Mouse (Mus musculus) limb, embryonic 12.5 days (tissue): ENCODE results near the gene Olfr1040. TPM values are rescaled to one million over a fixed set of nuclear protein-coding genes. Genes with fewer than 3 reads are reported as not detected.
"Not testable (repeated sequence)": the region's sequence is repeated elsewhere in the genome, so short reads cannot be mapped to it uniquely, and the experiment has no call there.

Experiments used
- ATAC-seq: fragments of 200-750 bp; cut with Nextera tagmentation; 2 replicates; pipeline ENCODE4 v1.8.0; 2017; ENCODE audit warnings: low read depth, moderate TSS enrichment; ENCODE audit not compliant: insufficient number of reproducible peaks, insufficient read depth, low FRiP score, low TSS enrichment
- H3K27ac ChIP-seq: fragments of 300-500 bp; sonication (generic); 2 replicates; pipeline ENCODE4 v1.5.1; 2016; ENCODE audit warnings: mild to moderate bottlenecking, moderate library complexity
- H3K27me3 ChIP-seq: fragments of 300-500 bp; sonication (generic); 2 replicates; pipeline ENCODE4 v1.6.1; 2016; ENCODE audit warnings: mild to moderate bottlenecking, moderate library complexity
- H3K36me3 ChIP-seq: fragments of 300-500 bp; sonication (generic); 2 replicates; pipeline ENCODE4 v1.6.1; 2016; ENCODE audit warnings: mild to moderate bottlenecking, moderate library complexity
- H3K4me1 ChIP-seq: fragments of 300-500 bp; sonication (generic); replicated peaks from 2 replicates; pipeline ENCODE4 v1.6.1; 2016
- H3K4me2 ChIP-seq: fragments of 300-500 bp; sonication (generic); 2 replicates; pipeline ENCODE4 v1.6.1; 2016; ENCODE audit warnings: mild to moderate bottlenecking, moderate library complexity
- H3K4me3 ChIP-seq: fragments of 300-500 bp; sonication (generic); replicated peaks from 2 replicates; pipeline ENCODE4 v1.5.1; 2016; ENCODE audit warnings: mild to moderate bottlenecking
- H3K9ac ChIP-seq: fragments of 300-500 bp; sonication (generic); replicated peaks from 2 replicates; pipeline ENCODE4 v1.6.1; 2016; ENCODE audit warnings: mild to moderate bottlenecking, moderate library complexity
- H3K9me3 ChIP-seq: fragments of 300-500 bp; sonication (generic); 2 replicates; pipeline ENCODE4 v1.6.1; 2016; ENCODE audit warnings: mild to moderate bottlenecking, moderate library complexity
- WGBS: fragments of 180-500 bp; shearing (Covaris S2); methylation state at CpG from one replicate; pipeline ENCODE4 v1.1.7; 2016; 5-methylcytosine and 5-hydroxymethylcytosine counted together
- polyA plus RNA-seq: library from polyadenylated mRNA; unstranded; fragments of >200 nt; fragmentation: Nextera tagmentation; extraction: Ambion mirVana; gene quantifications from 2 replicates; pipeline ENCODE4 v1.2.1, GENCODE M21; 2016

Gene Olfr1040
- polyA plus RNA-seq, result not detected in 2 replicates

DNA sequence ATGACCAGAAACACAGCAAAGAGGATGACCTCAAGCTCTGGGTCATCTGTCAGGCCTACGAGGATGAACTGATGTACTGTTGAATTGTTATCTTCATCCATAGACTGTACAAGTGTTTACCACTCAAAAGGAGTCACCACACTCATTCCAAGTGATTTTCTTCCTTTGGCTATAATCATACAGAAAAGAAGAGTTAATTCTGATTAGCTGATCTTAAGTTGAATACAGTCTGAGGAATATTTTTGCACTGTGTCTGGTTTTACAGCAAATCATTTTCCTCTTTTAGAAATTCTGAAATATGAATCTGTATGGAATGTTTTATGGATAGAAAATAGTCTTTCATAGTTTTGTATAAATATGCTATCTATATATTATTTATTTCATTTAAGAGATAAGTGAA lies at the start of gene Olfr1040:
Gene Olfr1040 (minus strand): TSS at position 101 of the 400 bp plus-strand sequence.
- 95% methylated on average over 1 of the region's 1 CpGs for WGBS
- H3K27me3 ChIP-seq, result no peaks in the 10 kb centered on the region
- H3K4me3 ChIP-seq, result no peak within 1 kb of the TSS
- H3K36me3 ChIP-seq, result no peaks in the 10 kb centered on the region
- no peak within 1 kb of the TSS for H3K4me2 ChIP-seq
- H3K27ac ChIP-seq, result no peak within 1 kb of the TSS
- no peak within 1 kb of the TSS for H3K9ac ChIP-seq
- ATAC-seq, result no peak
- H3K4me1 ChIP-seq, result no peaks in the 10 kb centered on the region
- no peaks in the 10 kb centered on the region for H3K9me3 ChIP-seq

DNA sequence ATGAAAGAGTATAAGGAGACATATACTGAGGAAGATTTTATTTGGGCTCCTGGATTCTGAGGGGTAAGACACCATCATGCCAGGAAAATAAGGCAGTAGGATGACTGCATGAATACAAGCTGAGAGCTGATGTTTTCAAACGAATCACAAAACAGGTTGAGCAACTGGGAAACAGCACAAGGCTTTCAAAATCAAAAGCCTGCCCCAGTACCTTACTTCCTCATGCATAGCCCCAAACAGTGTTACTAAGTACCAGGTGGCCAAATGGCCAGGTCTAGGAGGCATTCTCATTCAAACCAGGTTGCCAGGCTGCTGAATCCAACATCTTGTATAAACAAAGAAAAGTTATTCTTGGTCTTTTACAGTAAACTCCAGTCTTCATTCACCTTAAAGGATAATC lies 49.3 kb upstream of the Olfr1040 start:
- no peak overlapping the region for H3K27ac ChIP-seq
- no peak for ATAC-seq
- no peaks in the 10 kb centered on the region for H3K9me3 ChIP-seq
- 55% methylated on average over 1 of the region's 1 CpGs for WGBS
- no peak overlapping the region for H3K4me3 ChIP-seq
- H3K27me3 ChIP-seq, result no peaks in the 10 kb centered on the region
- no peaks in the 10 kb centered on the region for H3K36me3 ChIP-seq
- H3K4me1 ChIP-seq, result no peaks in the 10 kb centered on the region
- H3K4me2 ChIP-seq, result no peak overlapping the region
- no peak overlapping the region for H3K9ac ChIP-seq

DNA sequence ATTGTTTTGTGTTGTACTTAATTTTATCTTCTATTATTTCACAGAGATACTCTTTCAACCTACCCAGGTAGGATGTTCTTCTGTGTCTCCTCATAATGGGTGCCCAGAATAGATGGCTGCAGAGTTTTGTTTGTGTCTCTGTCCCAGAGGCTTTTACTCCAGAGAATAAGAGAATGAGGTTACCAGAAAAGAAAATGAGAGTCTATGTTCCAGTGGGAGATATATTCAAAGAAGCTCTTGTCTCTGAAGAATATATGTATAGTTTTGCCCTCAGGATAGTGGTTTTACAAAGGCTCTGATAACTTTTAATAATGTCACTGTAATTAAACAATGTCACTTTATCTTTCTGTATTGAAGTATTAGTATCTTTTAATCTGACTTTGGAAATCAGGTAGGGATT lies 39.1 kb upstream of the Olfr1040 start, which contains the start of gene Olfr52:
Gene Olfr52 (minus strand): TSS at position 101 of the 400 bp plus-strand sequence.
- H3K4me2 ChIP-seq, result no peak within 1 kb of the TSS
- H3K9ac ChIP-seq, result no peak within 1 kb of the TSS
- no peaks in the 10 kb centered on the region for H3K9me3 ChIP-seq
- no peaks in the 10 kb centered on the region for H3K27me3 ChIP-seq
- ATAC-seq, result no peak
- no peaks in the 10 kb centered on the region for H3K36me3 ChIP-seq
- no peak within 1 kb of the TSS for H3K27ac ChIP-seq
- H3K4me1 ChIP-seq, result no peaks in the 10 kb centered on the region
- no peak within 1 kb of the TSS for H3K4me3 ChIP-seq

DNA sequence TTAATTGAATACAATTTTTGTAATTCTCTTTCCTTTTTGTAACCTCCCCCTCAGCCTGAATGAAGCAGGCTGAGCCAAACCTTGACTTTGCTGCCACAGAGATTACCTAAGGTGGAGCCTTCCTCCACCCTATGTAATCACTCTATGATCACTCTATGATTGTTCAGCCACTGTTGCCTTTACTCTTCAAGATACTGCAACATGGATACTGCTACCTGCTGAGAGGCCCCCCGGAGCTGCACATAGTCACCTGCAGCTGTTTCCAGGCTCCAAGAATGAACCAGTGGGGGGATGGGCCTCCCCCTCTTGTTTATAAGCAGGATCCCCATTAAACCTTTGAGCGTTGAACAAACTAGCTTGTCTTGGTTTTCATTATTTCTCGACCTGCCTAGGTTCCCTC lies 33.4 kb upstream of the Olfr1040 start:
- H3K4me1 ChIP-seq, result no peaks in the 10 kb centered on the region
- no peaks in the 10 kb centered on the region for H3K9me3 ChIP-seq
- 67% methylated on average over 3 of the region's 3 CpGs for WGBS
- no peak overlapping the region for H3K4me3 ChIP-seq
- no peaks in the 10 kb centered on the region for H3K36me3 ChIP-seq
- H3K27me3 ChIP-seq, result no peaks in the 10 kb centered on the region
- ATAC-seq, result no peak
- H3K4me2 ChIP-seq, result no peak overlapping the region
- no peak overlapping the region for H3K9ac ChIP-seq
- no peak overlapping the region for H3K27ac ChIP-seq

DNA sequence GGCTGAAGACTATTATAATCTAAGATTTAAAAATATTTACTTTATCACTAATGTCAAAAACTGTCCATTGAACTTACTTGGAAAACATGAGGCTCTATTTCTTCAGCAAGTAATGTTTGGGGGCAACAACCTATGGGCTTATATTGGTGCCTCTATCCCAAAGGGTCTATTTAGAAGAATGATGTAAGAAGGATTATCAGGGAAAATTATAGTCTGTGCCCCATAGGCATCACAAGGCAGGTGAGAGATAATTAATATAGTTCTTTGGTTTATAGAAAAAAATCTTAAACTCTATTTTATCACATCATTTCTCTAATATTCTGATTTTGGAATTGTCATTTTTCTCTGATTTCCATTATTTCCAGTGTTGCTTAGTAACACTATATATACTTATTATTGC lies 31.2 kb upstream of the Olfr1040 start, which contains the start of gene Olfr1044:
Gene Olfr1044 (minus strand): TSS at position 101 of the 400 bp plus-strand sequence.
- no peaks in the 10 kb centered on the region for H3K27me3 ChIP-seq
- no peaks in the 10 kb centered on the region for H3K36me3 ChIP-seq
- no peak within 1 kb of the TSS for H3K9ac ChIP-seq
- H3K4me2 ChIP-seq, result no peak within 1 kb of the TSS
- no peaks in the 10 kb centered on the region for H3K9me3 ChIP-seq
- no peaks in the 10 kb centered on the region for H3K4me1 ChIP-seq
- no peak for ATAC-seq
- H3K4me3 ChIP-seq, result no peak within 1 kb of the TSS
- no peak within 1 kb of the TSS for H3K27ac ChIP-seq

DNA sequence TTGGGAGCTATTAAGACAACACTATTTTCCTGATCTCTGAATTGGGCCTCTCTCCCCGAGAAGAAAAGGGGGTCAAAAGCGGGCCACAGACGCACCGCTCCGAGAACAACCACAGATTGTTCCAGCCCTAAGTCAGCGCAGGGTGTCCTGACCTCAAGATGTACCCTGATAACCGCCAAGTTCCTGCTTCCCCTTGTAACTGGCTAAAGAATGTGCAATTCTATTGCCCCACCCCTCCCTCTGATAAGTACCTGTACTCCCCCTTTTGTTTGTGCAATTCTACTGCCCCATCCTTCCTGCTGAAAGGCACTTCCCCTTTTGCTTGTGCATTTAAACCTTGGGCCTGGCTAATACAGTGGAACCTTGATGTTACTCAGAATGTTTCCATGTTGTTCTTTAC lies 28.9 kb upstream of the Olfr1040 start:
- H3K9me3 ChIP-seq, H3K9ac ChIP-seq, H3K27ac ChIP-seq, H3K4me2 ChIP-seq, H3K27me3 ChIP-seq, ATAC-seq, H3K4me3 ChIP-seq, H3K36me3 ChIP-seq, H3K4me1 ChIP-seq: not testable (repeated sequence)
- WGBS, result 89% methylated on average over 7 of the region's 7 CpGs

DNA sequence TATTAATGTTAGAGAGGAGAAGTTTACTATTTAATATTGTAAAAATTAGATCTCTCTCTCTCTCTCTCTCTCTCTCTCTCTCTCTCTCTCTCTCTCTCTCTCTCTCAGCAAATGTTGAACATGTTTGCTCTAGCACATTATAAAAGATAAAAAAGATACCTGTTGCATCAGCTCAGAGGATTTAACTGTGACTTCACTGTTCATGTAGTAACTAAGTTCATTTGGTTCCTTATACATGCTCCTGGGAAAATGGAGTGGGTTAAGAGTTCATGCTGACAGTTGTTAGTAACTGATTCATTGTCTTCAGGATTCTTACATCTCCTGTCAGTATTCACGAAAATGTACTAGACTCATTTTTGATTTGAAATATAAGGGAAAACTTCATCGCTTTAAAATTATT lies 20.9 kb upstream of the Olfr1040 start, which contains the start of gene Olfr1043:
Gene Olfr1043 (minus strand): TSS at position 101 of the 400 bp plus-strand sequence.
- Histone ChIP-seq H3K4me3 (no peak within 1 kb of the TSS), H3K36me3 (no peaks in the 10 kb centered on the region), H3K4me2 (no peak within 1 kb of the TSS), H3K27me3 (no peaks in the 10 kb centered on the region), H3K27ac (no peak within 1 kb of the TSS), H3K4me1 (no peaks in the 10 kb centered on the region), H3K9me3 (no peaks in the 10 kb centered on the region), H3K9ac (no peak within 1 kb of the TSS)
- no peak for ATAC-seq
- WGBS, result 86% methylated on average over 2 of the region's 2 CpGs

DNA sequence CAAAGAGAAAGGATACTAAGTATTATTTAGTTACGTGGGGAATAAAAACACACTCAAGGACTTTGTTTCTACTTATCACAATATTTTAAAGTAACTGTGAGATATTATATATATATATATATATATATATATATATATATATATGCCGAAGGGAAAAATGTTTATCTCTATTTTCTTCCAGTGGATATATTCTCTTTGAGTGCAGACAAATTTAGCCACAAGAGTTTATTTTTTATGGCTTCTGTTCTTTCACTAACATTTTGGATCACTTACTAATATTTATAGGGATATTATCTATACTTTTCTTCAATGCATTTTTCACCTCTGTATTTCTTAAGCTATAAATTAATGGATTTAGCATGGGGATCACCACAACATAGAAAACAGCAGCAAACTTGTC lies 15.2 kb upstream of the Olfr1040 start, which contains the start of gene Olfr1042:
Gene Olfr1042 (minus strand): TSS at position 101 of the 400 bp plus-strand sequence.
- H3K9ac ChIP-seq, result no peak within 1 kb of the TSS
- H3K4me3 ChIP-seq, result no peak within 1 kb of the TSS
- no peak for ATAC-seq
- no peaks in the 10 kb centered on the region for H3K27me3 ChIP-seq
- H3K4me2 ChIP-seq, result no peak within 1 kb of the TSS
- H3K27ac ChIP-seq, result no peak within 1 kb of the TSS
- 94% methylated on average over 2 of the region's 2 CpGs for WGBS
- H3K36me3 ChIP-seq, result no peaks in the 10 kb centered on the region
- no peaks in the 10 kb centered on the region for H3K9me3 ChIP-seq
- no peaks in the 10 kb centered on the region for H3K4me1 ChIP-seq

DNA sequence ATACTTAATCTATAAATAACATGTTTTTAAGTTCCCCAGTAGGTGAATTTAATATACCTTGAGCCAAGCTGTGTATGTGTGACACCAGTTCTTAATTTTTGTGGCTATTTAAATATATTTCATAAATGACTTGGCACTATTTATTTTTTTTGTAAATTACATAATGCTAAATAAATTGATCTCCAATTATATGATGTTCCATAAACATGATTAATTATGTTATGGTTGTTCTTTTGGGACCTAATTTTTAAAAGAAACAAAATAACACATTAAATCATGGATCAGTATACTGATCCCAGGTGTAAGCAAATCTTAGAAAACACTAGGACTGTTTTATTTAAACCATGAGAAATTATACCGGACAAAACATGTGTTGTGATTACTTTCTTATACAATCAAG lies 10.7 kb downstream of the Olfr1040 start, which contains the start of gene Olfr1039:
Gene Olfr1039 (minus strand): TSS at position 101 of the 400 bp plus-strand sequence.
- Histone ChIP-seq H3K4me1 (no peaks in the 10 kb centered on the region), H3K27ac (no peak within 1 kb of the TSS), H3K9me3 (no peaks in the 10 kb centered on the region), H3K36me3 (no peaks in the 10 kb centered on the region), H3K4me3 (no peak within 1 kb of the TSS), H3K4me2 (no peak within 1 kb of the TSS), H3K9ac (no peak within 1 kb of the TSS), H3K27me3 (no peaks in the 10 kb centered on the region)
- WGBS, result 93% methylated on average over 1 of the region's 1 CpGs
- ATAC-seq, result no peak

Other genes with a start within 250 kb of the Olfr1040 start
- gene Olfr1024, start 241.7 kb downstream of the Olfr1040 start, polyA plus RNA-seq, result not detected in 2 replicates
- gene Olfr1025-ps1, start 231.5 kb downstream of the Olfr1040 start, polyA plus RNA-seq, result not detected in 2 replicates
- gene Olfr1026, start 225.2 kb downstream of the Olfr1040 start, polyA plus RNA-seq, result not detected in 2 replicates
- gene Olfr1028, start 196.3 kb downstream of the Olfr1040 start, polyA plus RNA-seq, result not detected in 2 replicates
- gene Olfr1029, start 172.8 kb downstream of the Olfr1040 start, polyA plus RNA-seq, result not detected in 2 replicates
- gene Olfr1030, start 167.5 kb downstream of the Olfr1040 start, polyA plus RNA-seq, result not detected in 2 replicates
- gene Olfr1031, start 156.4 kb downstream of the Olfr1040 start, polyA plus RNA-seq, result not detected in 2 replicates
- gene Olfr1032, start 141.2 kb downstream of the Olfr1040 start, polyA plus RNA-seq, result not detected in 2 replicates
- gene Olfr1033, start 126.1 kb downstream of the Olfr1040 start, polyA plus RNA-seq, result not detected in 2 replicates
- 0.04 TPM in 1 of 2 replicates, not detected in the other for gene Olfr1034, start 100.9 kb downstream of the Olfr1040 start, polyA plus RNA-seq
- gene Olfr1036, start 72.7 kb downstream of the Olfr1040 start, polyA plus RNA-seq, result not detected in 2 replicates
- not detected in 2 replicates for gene Olfr1037, start 59.3 kb downstream of the Olfr1040 start, polyA plus RNA-seq
- gene Olfr1039, start 10.8 kb downstream of the Olfr1040 start, polyA plus RNA-seq, result not detected in 2 replicates
- gene Olfr1042, start 15.1 kb upstream of the Olfr1040 start, polyA plus RNA-seq, result not detected in 2 replicates
- gene Olfr1043, start 20.8 kb upstream of the Olfr1040 start, polyA plus RNA-seq, result not detected in 2 replicates
- not detected in 2 replicates for gene Olfr1044, start 31.1 kb upstream of the Olfr1040 start, polyA plus RNA-seq
- gene Olfr52, start 39.0 kb upstream of the Olfr1040 start, polyA plus RNA-seq, result not detected in 2 replicates
- gene Olfr1045, start 56.3 kb upstream of the Olfr1040 start, polyA plus RNA-seq, result not detected in 2 replicates
- gene Olfr1046, start 72.6 kb upstream of the Olfr1040 start, polyA plus RNA-seq, result not detected in 2 replicates
- not detected in 2 replicates for gene Olfr1047, start 84.7 kb upstream of the Olfr1040 start, polyA plus RNA-seq
- gene Olfr1048, start 93.6 kb upstream of the Olfr1040 start, polyA plus RNA-seq, result not detected in 2 replicates
- not detected in 2 replicates for gene Olfr1049, start 111.6 kb upstream of the Olfr1040 start, polyA plus RNA-seq
- gene Olfr1051, start 132.4 kb upstream of the Olfr1040 start, polyA plus RNA-seq, result not detected in 2 replicates
- gene Olfr1052, start 145.7 kb upstream of the Olfr1040 start, polyA plus RNA-seq, result not detected in 2 replicates
- gene Olfr1053, start 168.6 kb upstream of the Olfr1040 start, polyA plus RNA-seq, result not detected in 2 replicates
- gene Olfr1054, start 188.7 kb upstream of the Olfr1040 start, polyA plus RNA-seq, result not detected in 2 replicates
- not detected in 2 replicates for gene Olfr1055, start 203.6 kb upstream of the Olfr1040 start, polyA plus RNA-seq
- not detected in 2 replicates for gene Olfr1056, start 215.7 kb upstream of the Olfr1040 start, polyA plus RNA-seq
- not detected in 2 replicates for gene Olfr1057, start 231.7 kb upstream of the Olfr1040 start, polyA plus RNA-seq
- gene Olfr1058, start 241.8 kb upstream of the Olfr1040 start, polyA plus RNA-seq, result not detected in 2 replicates